Mouse (Mus musculus): Measurements from ENCODE around the gene Tnxb. TPM values are rescaled to one million over a fixed set of nuclear protein-coding genes. Genes with fewer than 3 reads are reported as not detected.
"Not testable (repeated sequence)": the region's sequence is repeated elsewhere in the genome, so short reads cannot be mapped to it uniquely, and the experiment has no call there.

The Tnxb gene
- polyA plus RNA-seq, 1 experiment from 2014 or later = 0.14 TPM

DNA sequence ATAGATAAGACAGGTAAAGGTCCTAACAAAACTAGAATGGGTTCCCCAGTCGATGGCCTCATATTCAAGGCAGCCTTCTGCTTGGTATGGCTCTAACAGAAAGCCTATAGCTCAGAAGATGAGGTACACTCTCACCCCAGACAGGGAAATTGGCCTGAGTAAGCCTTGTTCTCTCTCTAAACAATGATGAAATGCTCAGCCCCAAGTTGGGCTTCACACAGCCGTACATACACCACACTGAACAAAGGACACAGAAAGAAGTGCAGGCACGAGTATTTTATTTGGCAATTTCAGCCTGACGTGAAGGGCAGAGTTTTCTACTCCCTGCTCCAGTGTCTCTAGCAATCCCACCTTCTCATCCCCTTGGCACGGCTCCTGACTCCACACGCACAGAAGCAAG, 73.9 kb downstream of the Tnxb start:
- H3K4me1 ChIP-seq (ENCODE audit: control insufficient read depth, insufficient read depth, low read length) = no peaks in the 10 kb centered on the region
- no peak overlapping the region for H3K4me3 ChIP-seq (ENCODE audit: low read depth, low read length)
- no peak overlapping the region for H3K9ac ChIP-seq (ENCODE audit: low read depth, low read length)
- H3K36me3 ChIP-seq (ENCODE audit: control insufficient read depth, insufficient read depth, low read length) = no peaks in the 10 kb centered on the region
- no peaks in the 10 kb centered on the region for H3K27me3 ChIP-seq (ENCODE audit: control insufficient read depth, insufficient read depth, low read depth, low read length)
- no peak for ATAC-seq
- no peak overlapping the region for H3K27ac ChIP-seq (ENCODE audit: low read length)
- peaks cover 6% of the 10 kb centered on the region; the same call in 1 of the 2 replicates for H3K9me3 ChIP-seq (replicated peaks; ENCODE audit: control insufficient read depth, low read length, poor library complexity, severe bottlenecking)
- no peak overlapping the region for H3K4me2 ChIP-seq (ENCODE audit: low read length)
- WGBS = 89% methylated on average over 6 of the region's 6 CpGs

- H3K9ac ChIP-seq (ENCODE audit: low read depth, low read length); H3K4me1 ChIP-seq (ENCODE audit: control insufficient read depth, insufficient read depth, low read length); H3K36me3 ChIP-seq (ENCODE audit: control insufficient read depth, insufficient read depth, low read length); ATAC-seq; H3K27me3 ChIP-seq (ENCODE audit: control insufficient read depth, insufficient read depth, low read depth, low read length); H3K4me3 ChIP-seq (ENCODE audit: low read depth, low read length); H3K4me2 ChIP-seq (ENCODE audit: low read length); H3K27ac ChIP-seq (ENCODE audit: low read length); H3K9me3 ChIP-seq (replicated peaks; ENCODE audit: control insufficient read depth, low read length, poor library complexity, severe bottlenecking): not testable (repeated sequence)
- 94% methylated on average over 6 of the region's 6 CpGs for WGBS
Measured at GRCm38 (mm10) chr17:34744611-34745010, 74.3 kb downstream of the Tnxb start.

- not testable (repeated sequence) for ATAC-seq; H3K4me2 ChIP-seq (ENCODE audit: low read length); H3K4me1 ChIP-seq (ENCODE audit: control insufficient read depth, insufficient read depth, low read length); H3K36me3 ChIP-seq (ENCODE audit: control insufficient read depth, insufficient read depth, low read length); H3K27ac ChIP-seq (ENCODE audit: low read length); H3K9me3 ChIP-seq (replicated peaks; ENCODE audit: control insufficient read depth, low read length, poor library complexity, severe bottlenecking); H3K4me3 ChIP-seq (ENCODE audit: low read depth, low read length); H3K9ac ChIP-seq (ENCODE audit: low read depth, low read length); H3K27me3 ChIP-seq (ENCODE audit: control insufficient read depth, insufficient read depth, low read depth, low read length)
- 93% methylated on average over 4 of the region's 4 CpGs for WGBS
Measured at GRCm38 (mm10) chr17:34745166-34745565, 74.8 kb downstream of the Tnxb start.

DNA sequence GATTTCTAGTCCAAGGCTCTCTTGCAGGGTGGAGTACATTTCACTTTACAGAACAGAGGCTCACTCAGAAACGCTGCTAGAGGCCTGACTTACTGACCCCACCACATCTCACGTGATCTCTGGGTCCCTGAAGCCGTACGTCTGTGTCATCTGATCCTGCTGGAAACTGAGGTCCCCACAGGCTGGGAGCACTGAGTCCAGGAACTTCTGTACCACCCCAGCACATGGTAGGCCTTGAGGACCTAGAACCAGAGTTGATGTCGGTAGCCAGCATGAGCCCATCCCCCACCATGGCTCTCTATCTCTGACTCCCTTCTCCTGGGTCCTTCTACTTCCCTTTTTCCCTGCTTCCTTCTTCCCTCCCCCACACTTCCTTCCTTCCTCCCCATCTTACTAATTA, 76.2 kb downstream of the Tnxb start:
- H3K27ac ChIP-seq (ENCODE audit: low read length) = no peak overlapping the region
- H3K4me3 ChIP-seq (ENCODE audit: low read depth, low read length) = no peak overlapping the region
- peaks cover 6% of the 10 kb centered on the region; the same call in 1 of the 2 replicates for H3K9me3 ChIP-seq (replicated peaks; ENCODE audit: control insufficient read depth, low read length, poor library complexity, severe bottlenecking)
- 81% methylated on average over 5 of the region's 5 CpGs for WGBS
- H3K4me2 ChIP-seq (ENCODE audit: low read length) = no peak overlapping the region
- no peak overlapping the region for H3K9ac ChIP-seq (ENCODE audit: low read depth, low read length)
- ATAC-seq = no peak
- no peaks in the 10 kb centered on the region for H3K27me3 ChIP-seq (ENCODE audit: control insufficient read depth, insufficient read depth, low read depth, low read length)
- no peaks in the 10 kb centered on the region for H3K36me3 ChIP-seq (ENCODE audit: control insufficient read depth, insufficient read depth, low read length)
- no peaks in the 10 kb centered on the region for H3K4me1 ChIP-seq (ENCODE audit: control insufficient read depth, insufficient read depth, low read length)

GRCm38 (mm10) chr17:34761471-34761870, 91.1 kb downstream of the Tnxb start:
- H3K27me3 ChIP-seq (ENCODE audit: control insufficient read depth, insufficient read depth, low read depth, low read length) = no peaks in the 10 kb centered on the region
- no peak overlapping the region for H3K9ac ChIP-seq (ENCODE audit: low read depth, low read length)
- H3K27ac ChIP-seq (ENCODE audit: low read length) = no peak overlapping the region
- H3K4me3 ChIP-seq (ENCODE audit: low read depth, low read length) = no peak overlapping the region
- WGBS = 78% methylated on average over 3 of the region's 3 CpGs
- no peaks in the 10 kb centered on the region for H3K9me3 ChIP-seq (replicated peaks; ENCODE audit: control insufficient read depth, low read length, poor library complexity, severe bottlenecking)
- H3K36me3 ChIP-seq (ENCODE audit: control insufficient read depth, insufficient read depth, low read length) = no peaks in the 10 kb centered on the region
- no peak for ATAC-seq
- H3K4me1 ChIP-seq (ENCODE audit: control insufficient read depth, insufficient read depth, low read length) = no peaks in the 10 kb centered on the region
- H3K4me2 ChIP-seq (ENCODE audit: low read length) = no peak overlapping the region

Other genes with a start within 250 kb of the Tnxb start
- not detected in 2 replicates for gene Btnl4, start 193.2 kb upstream of the Tnxb start, polyA plus RNA-seq (2015; fragmentation: Nextera tagmentation; extraction: Ambion mirVana)
- not detected in 2 replicates for gene Btnl6, start 153.2 kb upstream of the Tnxb start, polyA plus RNA-seq (2015; fragmentation: Nextera tagmentation; extraction: Ambion mirVana)
- 5.9 and 6.7 TPM in 2 replicates for gene Notch4, start 106.3 kb upstream of the Tnxb start, polyA plus RNA-seq (2015; fragmentation: Nextera tagmentation; extraction: Ambion mirVana)
- gene Gpsm3, start 80.7 kb upstream of the Tnxb start, polyA plus RNA-seq (2015; fragmentation: Nextera tagmentation; extraction: Ambion mirVana) = 3.9 and 4.3 TPM in 2 replicates
- gene Pbx2, start 79.3 kb upstream of the Tnxb start, polyA plus RNA-seq (2015; fragmentation: Nextera tagmentation; extraction: Ambion mirVana) = 9.4 and 9.7 TPM in 2 replicates
- gene Ager, start 72.7 kb upstream of the Tnxb start, polyA plus RNA-seq (2015; fragmentation: Nextera tagmentation; extraction: Ambion mirVana) = 0.95 and 1.1 TPM in 2 replicates
- 291 and 298 TPM in 2 replicates for gene Rnf5, start 66.8 kb upstream of the Tnxb start, polyA plus RNA-seq (2015; fragmentation: Nextera tagmentation; extraction: Ambion mirVana)
- 118 TPM in 2 replicates for gene Agpat1, start 66.3 kb upstream of the Tnxb start, polyA plus RNA-seq (2015; fragmentation: Nextera tagmentation; extraction: Ambion mirVana)
- gene Egfl8, start 54.6 kb upstream of the Tnxb start, polyA plus RNA-seq (2015; fragmentation: Nextera tagmentation; extraction: Ambion mirVana) = 6.1 and 6.3 TPM in 2 replicates
- 19.9 and 21.0 TPM in 2 replicates for gene Ppt2, start 42.0 kb upstream of the Tnxb start, polyA plus RNA-seq (2015; fragmentation: Nextera tagmentation; extraction: Ambion mirVana)
- gene Prrt1, start 41.0 kb upstream of the Tnxb start, polyA plus RNA-seq (2015; fragmentation: Nextera tagmentation; extraction: Ambion mirVana) = 10.3 and 11.5 TPM in 2 replicates
- gene Fkbpl, start 25.8 kb upstream of the Tnxb start, polyA plus RNA-seq (2015; fragmentation: Nextera tagmentation; extraction: Ambion mirVana) = 15.4 and 17.9 TPM in 2 replicates
- gene Atf6b, start 23.4 kb upstream of the Tnxb start, polyA plus RNA-seq (2015; fragmentation: Nextera tagmentation; extraction: Ambion mirVana) = 119 and 123 TPM in 2 replicates
- 0.27 and 0.39 TPM in 2 replicates for gene C4b, start 73.3 kb downstream of the Tnxb start, polyA plus RNA-seq (2015; fragmentation: Nextera tagmentation; extraction: Ambion mirVana)
- not detected in 2 replicates for gene Cyp21a1, start 134.0 kb downstream of the Tnxb start, polyA plus RNA-seq (2015; fragmentation: Nextera tagmentation; extraction: Ambion mirVana)
- 40.6 and 43.2 TPM in 2 replicates for gene Stk19, start 166.4 kb downstream of the Tnxb start, polyA plus RNA-seq (2015; fragmentation: Nextera tagmentation; extraction: Ambion mirVana)
- gene Dxo, start 166.5 kb downstream of the Tnxb start, polyA plus RNA-seq (2015; fragmentation: Nextera tagmentation; extraction: Ambion mirVana) = 73.1 and 73.2 TPM in 2 replicates
- gene Skiv2l, start 179.7 kb downstream of the Tnxb start, polyA plus RNA-seq (2015; fragmentation: Nextera tagmentation; extraction: Ambion mirVana) = 62.1 and 62.4 TPM in 2 replicates
- 79.8 and 86.5 TPM in 2 replicates for gene Nelfe, start 179.9 kb downstream of the Tnxb start, polyA plus RNA-seq (2015; fragmentation: Nextera tagmentation; extraction: Ambion mirVana)
- gene Cfb, start 192.0 kb downstream of the Tnxb start, polyA plus RNA-seq (2015; fragmentation: Nextera tagmentation; extraction: Ambion mirVana) = 0.51 and 1.4 TPM in 2 replicates
- 12.4 and 13.1 TPM in 2 replicates for gene Zbtb12, start 208.9 kb downstream of the Tnxb start, polyA plus RNA-seq (2015; fragmentation: Nextera tagmentation; extraction: Ambion mirVana)
- 0.16 TPM in 1 of 2 replicates, not detected in the other for gene Gm20547, start 211.5 kb downstream of the Tnxb start, polyA plus RNA-seq (2015; fragmentation: Nextera tagmentation; extraction: Ambion mirVana)
- gene C2, start 227.7 kb downstream of the Tnxb start, polyA plus RNA-seq (2015; fragmentation: Nextera tagmentation; extraction: Ambion mirVana) = 1.6 and 2.4 TPM in 2 replicates
- gene Ehmt2, start 227.9 kb downstream of the Tnxb start, polyA plus RNA-seq (2015; fragmentation: Nextera tagmentation; extraction: Ambion mirVana) = 99.8 and 102 TPM in 2 replicates
- gene Slc44a4, start 243.9 kb downstream of the Tnxb start, polyA plus RNA-seq (2015; fragmentation: Nextera tagmentation; extraction: Ambion mirVana) = 0.09 TPM in 1 of 2 replicates, not detected in the other

Data from midbrain, embryonic 16.5 days (tissue).